Mouse (Mus musculus): ENCODE results near the gene 4921530L21Rik. TPM values are rescaled to one million over a fixed set of nuclear protein-coding genes. Genes with fewer than 3 reads are reported as not detected.

The 4921530L21Rik gene
- total RNA-seq (2021) = not detected
- long read RNA-seq, experiment 1 = 0 reads
- long read RNA-seq, experiment 2 = 0 reads

DNA sequence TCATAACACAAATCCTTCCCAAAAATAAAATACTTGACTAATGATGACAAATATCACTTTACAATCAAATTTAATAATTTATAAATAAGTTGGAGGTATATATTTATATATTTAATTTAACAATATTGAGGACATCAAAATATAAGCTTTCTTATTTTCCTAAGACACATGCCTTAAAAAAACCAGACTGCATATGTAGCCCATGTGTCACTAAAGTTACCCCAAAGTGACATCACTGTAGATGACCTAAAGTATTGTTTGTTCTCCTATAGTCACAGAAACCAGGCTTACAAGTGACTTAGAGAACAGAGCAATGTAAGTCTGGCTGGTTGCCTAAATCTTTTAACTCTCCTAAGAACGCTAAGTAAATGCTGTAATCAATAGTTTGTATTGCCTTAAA lies at the start of gene 4921530L21Rik:
Gene 4921530L21Rik, plus strand, starts transcription at position 301 of the 400 bp plus-strand sequence.
- DNase-seq (ENCODE audit: low spot score in 2 of 2) = no peak

DNA sequence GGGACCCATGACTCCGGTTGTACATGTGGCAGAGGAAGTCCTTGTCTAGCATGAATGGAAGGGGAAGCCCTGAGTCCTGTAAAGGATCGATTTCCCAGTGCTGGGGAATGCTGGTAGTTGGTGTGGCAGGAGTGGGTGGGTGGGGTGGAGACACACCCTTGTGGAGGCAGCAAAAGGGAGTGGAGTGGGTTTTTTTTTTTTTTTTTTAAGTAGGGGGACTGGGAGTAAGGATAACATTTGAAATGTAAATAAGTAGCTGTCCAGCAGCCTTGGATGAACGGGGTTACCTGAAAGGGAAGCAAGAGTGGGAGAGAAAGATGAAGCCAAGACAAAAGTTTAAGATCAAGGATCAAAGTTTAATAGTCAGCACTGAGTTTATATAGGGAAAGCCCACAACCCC lies 47.2 kb upstream of the 4921530L21Rik start:
- DNase-seq (ENCODE audit: low spot score in 2 of 2) = no peak

DNA sequence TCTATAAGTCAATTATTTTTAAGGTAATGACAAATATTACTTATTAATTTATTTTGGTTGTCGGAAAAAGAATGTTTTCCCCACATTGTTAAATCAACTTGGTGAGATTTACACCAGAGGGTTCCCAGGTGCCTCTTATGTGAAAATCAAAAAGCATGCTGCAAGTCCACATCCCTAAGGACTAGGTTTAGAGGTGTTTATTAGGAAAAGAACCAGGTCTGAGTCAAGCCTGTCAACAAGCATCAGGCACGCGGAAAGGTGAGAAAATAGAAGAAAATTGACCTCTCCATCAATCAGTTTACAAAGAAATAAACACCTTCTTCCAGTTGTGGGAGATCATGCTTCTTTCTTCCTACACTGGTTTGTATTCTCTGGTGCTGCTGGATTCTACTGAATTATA lies 18.1 kb upstream of the 4921530L21Rik start:
- DNase-seq (ENCODE audit: low spot score in 2 of 2) = no peak

GRCm38 (mm10) chr14:95865676-95866416 lies 15.2 kb upstream of the 4921530L21Rik start:
- no peak for DNase-seq (ENCODE audit: low spot score in 2 of 2)

GRCm38 (mm10) chr14:95872020-95872419 lies 9.0 kb upstream of the 4921530L21Rik start:
- DNase-seq (ENCODE audit: low spot score in 2 of 2) = no peak

DNA sequence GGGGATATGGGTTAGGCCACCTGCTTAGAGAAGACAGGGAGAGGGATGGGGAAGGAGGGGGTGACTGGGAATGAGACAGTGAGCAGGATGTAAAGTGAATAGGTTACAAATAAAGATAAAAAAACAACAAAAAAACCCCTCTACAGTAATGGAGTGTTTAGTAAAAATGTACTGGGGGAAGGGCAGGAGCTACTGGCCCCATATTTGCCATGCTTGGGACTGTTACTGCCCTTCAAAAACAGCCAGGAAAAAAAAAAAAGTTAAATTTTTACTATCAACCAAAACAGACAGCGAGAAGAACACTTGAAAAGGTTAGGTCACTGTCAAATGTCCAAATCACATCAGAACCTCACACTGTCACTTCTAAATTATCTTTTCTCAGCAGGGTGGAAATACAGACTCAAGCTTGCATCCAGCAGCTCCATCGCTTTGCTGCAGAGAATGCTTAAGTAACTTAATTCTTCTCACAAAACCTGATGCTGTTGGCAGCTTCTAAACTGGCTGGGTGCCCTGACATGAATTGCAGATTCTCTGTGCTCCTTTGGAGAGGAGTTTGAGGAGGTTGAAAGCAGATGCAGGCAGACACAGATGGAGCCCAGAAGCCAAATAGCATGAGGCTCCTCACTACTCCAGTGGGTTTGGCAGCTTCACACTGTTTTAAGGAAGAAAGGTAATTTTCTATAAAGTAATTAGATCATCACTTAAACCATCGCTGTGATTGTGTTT lies 4.1 kb upstream of the 4921530L21Rik start:
- DNase-seq (ENCODE audit: low spot score in 2 of 2) = peak; percentile 85 to 90

- no peak for DNase-seq (ENCODE audit: low spot score in 2 of 2)
Observed at GRCm38 (mm10) chr14:95877548-95877947, 3.5 kb upstream of the 4921530L21Rik start.

GRCm38 (mm10) chr14:95899458-95899857 lies 18.4 kb downstream of the 4921530L21Rik start:
- no peak for DNase-seq (ENCODE audit: low spot score in 2 of 2)

DNA sequence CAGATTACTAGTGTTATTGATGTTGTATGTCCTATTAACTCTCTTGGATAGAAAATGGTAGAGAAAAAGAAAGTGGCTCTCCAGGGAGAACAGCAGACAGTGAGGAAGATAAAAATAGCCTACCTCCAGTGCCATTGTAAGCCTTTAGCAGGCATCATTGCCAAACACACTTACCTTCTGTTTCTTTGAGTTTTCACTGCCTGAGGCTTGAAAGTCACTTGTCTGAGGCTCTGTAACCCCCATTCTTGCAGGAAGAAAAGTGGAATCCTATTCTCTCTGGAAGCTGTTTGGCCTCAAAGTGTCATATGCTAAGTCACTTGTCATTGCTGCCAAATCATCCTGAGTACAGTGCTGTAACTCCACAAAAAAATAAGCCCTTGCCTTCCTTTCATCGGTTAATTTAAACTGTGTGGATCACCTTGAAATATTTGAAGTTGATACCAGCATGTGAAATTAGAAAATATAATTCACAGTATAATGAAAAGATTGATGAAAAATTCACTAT lies 23.6 kb downstream of the 4921530L21Rik start:
- no peak for DNase-seq (ENCODE audit: low spot score in 2 of 2)

DNA sequence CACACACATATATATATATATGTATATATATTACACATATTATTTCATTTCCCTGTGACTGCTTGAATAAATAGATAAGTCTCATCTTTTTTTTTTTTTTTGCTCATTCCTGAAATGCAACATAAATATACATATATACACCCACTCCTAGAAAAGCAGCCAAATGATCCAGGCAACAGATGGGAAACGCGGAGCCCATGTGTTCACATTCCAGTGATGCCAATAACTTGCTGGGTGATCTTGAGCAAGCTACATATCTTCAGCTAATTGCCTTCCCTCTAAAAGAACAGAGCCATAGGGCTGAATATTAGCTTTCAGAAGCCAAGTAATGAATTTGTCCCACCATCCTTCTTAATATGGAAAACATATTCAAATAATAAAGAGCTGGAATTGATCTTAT lies 32.2 kb downstream of the 4921530L21Rik start:
- DNase-seq (ENCODE audit: low spot score in 2 of 2) = peak; percentile 70 to 80

- no peak for DNase-seq (ENCODE audit: low spot score in 2 of 2)
Observed at GRCm38 (mm10) chr14:95926742-95927141, 45.7 kb downstream of the 4921530L21Rik start.

DNA sequence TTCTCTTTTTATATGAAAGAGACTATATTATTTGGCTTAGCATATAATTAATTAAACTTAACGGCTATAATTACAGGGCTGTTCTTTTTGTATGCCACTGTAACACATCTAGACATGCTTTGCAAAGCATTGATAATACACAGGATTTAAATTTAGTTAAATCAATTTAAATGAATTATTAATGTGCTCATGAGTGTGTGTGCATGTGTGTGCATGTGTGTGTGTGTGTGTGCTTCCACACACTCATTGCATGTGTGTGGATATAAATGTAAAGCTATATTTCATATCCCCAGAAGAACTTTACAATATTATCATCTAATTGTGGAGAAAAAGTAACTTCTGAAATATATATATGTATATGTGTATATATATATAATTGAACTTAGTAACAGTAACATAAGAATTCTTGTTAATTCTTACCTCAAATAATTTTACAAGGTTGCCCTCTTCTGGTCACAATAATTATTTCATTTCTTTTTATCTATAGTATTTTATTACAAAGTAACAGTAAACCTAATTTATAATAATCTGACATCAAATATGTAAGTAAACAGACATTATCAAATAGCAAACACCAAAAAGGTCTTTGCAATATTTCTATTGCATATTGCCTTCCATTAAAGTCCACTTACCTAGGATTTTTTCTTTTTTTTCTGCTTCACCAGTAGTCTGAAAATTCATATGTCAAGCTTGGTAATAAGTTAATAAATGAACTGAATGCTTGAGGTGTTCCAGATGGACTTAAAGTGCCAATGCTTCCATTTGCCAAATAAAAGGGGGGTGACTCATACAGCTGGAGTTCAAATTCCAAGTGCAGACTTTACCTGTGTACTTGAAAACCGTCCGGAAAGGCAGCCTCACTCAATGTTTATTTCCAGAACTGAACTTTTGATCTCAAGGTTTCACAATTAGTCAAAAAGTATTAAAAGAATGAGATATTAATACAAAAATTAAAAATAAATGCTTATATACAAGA lies 47.0 kb downstream of the 4921530L21Rik start:
- DNase-seq (ENCODE audit: low spot score in 2 of 2) = no peak

Data from left cerebral cortex, adult 18-20 months (tissue).